Mouse (Mus musculus) thymus, adult 2 months (tissue): Measurements from ENCODE around the gene Tcp10c.
"Not testable (repeated sequence)": the region's sequence is repeated elsewhere in the genome, so short reads cannot be mapped to it uniquely, and the experiment has no call there.

Source experiments
- CTCF ChIP-seq: fragments of 200-500 bp; IDR thresholded peaks from 2 replicates; pipeline ENCODE4 v1.5.1; 2012; ENCODE audit warnings: mild to moderate bottlenecking, control low read depth, low read length, moderate library complexity, borderline replicate concordance; ENCODE audit not compliant: control insufficient read depth, poor library complexity, insufficient read depth; ENCODE audit errors: extremely low read depth
- POLR2A ChIP-seq: fragments of 200-500 bp; IDR thresholded peaks from 2 replicates; pipeline ENCODE4 v1.6.1; 2012; ENCODE audit warnings: mild to moderate bottlenecking, low read length, control low read depth, moderate library complexity; ENCODE audit not compliant: control insufficient read depth, poor library complexity, insufficient read depth; ENCODE audit errors: extremely low read depth

DNA sequence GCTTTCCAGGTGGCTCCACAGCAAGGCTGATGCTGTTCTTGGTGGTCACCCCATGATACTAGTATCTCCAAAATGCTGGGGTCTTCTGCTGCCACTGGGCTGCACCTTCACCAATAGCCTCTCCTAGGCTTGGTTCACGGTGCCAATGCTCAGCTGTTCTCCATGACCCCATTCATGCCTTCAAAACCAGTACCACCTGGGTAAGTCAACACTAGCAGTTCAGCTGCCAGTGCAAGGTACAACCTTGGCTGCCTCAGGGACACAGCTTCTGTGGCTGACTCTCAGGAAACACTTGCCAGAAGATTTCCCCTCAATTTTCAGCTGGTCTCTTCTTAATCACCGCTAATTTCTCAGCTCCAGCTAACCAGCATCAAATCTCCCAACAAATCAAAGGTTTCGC is 24.0 kb downstream of the Tcp10c start:
- TF ChIP-seq CTCF, POLR2A: not testable (repeated sequence)
